Mouse (Mus musculus): ENCODE results near the gene Dbi. TPM values are rescaled to one million over a fixed set of nuclear protein-coding genes. Genes with fewer than 3 reads are reported as not detected.

Dbi gene
- polyA plus RNA-seq, 1 experiment from 2014 or later, result 1,470 TPM

- Histone ChIP-seq H3K9ac (ENCODE audit: low read length) (peak overlapping the region; percentile 29; the same call in 1 of the 2 replicates), H3K27ac (ENCODE audit: low read depth, low read length) (peak overlapping the region; percentile 92), H3K9me3 (replicated peaks; ENCODE audit: control insufficient read depth, low read length) (no peaks in the 10 kb centered on the region), H3K4me1 (ENCODE audit: control insufficient read depth, insufficient read depth, low read length) (peaks cover 13% of the 10 kb centered on the region; the same call in 1 of the 2 replicates), H3K4me2 (ENCODE audit: low read length) (peak overlapping the region; percentile 0; the same call in 1 of the 2 replicates), H3K4me3 (ENCODE audit: low read depth, low read length) (no peak overlapping the region), H3K27me3 (replicated peaks; ENCODE audit: control insufficient read depth, insufficient read depth, low read length) (no peaks in the 10 kb centered on the region), H3K36me3 (ENCODE audit: control insufficient read depth, insufficient read depth, low read length) (peaks cover 44% of the 10 kb centered on the region)
- peak; percentile 94 for DNase-seq (ENCODE audit: low spot score)
- ATAC-seq, result peak; percentile 88
- 17% methylated on average over 9 of the region's 9 CpGs for WGBS
These were observed 5.2 kb downstream of the Dbi start for GRCm38 (mm10) chr1:120115671-120116081.

- Histone ChIP-seq H3K36me3 (ENCODE audit: control insufficient read depth, insufficient read depth, low read length) (peaks cover 44% of the 10 kb centered on the region), H3K9ac (ENCODE audit: low read length) (no peak overlapping the region), H3K27me3 (replicated peaks; ENCODE audit: control insufficient read depth, insufficient read depth, low read length) (no peaks in the 10 kb centered on the region), H3K4me3 (ENCODE audit: low read depth, low read length) (no peak overlapping the region), H3K9me3 (replicated peaks; ENCODE audit: control insufficient read depth, low read length) (no peaks in the 10 kb centered on the region), H3K4me1 (ENCODE audit: control insufficient read depth, insufficient read depth, low read length) (no peaks in the 10 kb centered on the region; the same call in 1 of the 2 replicates), H3K4me2 (ENCODE audit: low read length) (no peak overlapping the region), H3K27ac (ENCODE audit: low read depth, low read length) (no peak overlapping the region)
- no peak for ATAC-seq
- no peak for DNase-seq (ENCODE audit: low spot score)
- 91% methylated on average over 12 of the region's 12 CpGs for WGBS
These were observed 8.4 kb downstream of the Dbi start for GRCm38 (mm10) chr1:120112251-120113187.

DNA sequence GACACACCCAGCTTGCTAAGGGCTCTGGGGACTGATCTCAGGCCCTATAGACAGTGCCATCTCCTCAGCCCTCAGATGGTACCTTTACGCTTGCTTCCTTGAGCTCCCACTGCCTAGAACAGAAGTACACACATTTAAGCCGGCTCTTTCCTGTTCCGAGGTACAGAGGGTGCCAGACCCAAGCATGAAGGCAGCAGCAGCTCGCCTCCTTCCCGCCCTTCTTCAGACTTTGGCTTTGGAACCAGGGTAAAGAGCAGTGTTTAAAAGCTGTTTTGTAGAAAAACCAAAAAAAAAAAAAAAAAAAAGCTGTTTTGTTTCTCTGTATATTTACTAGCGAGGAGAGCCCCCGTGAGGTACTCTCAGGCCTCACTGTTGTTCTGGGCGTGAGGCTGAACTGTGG lies 9.1 kb downstream of the Dbi start:
- Histone ChIP-seq H3K9me3 (replicated peaks; ENCODE audit: control insufficient read depth, low read length) (no peaks in the 10 kb centered on the region), H3K27me3 (replicated peaks; ENCODE audit: control insufficient read depth, insufficient read depth, low read length) (no peaks in the 10 kb centered on the region), H3K4me2 (ENCODE audit: low read length) (no peak overlapping the region), H3K9ac (ENCODE audit: low read length) (no peak overlapping the region), H3K4me3 (ENCODE audit: low read depth, low read length) (no peak overlapping the region), H3K27ac (ENCODE audit: low read depth, low read length) (no peak overlapping the region), H3K36me3 (ENCODE audit: control insufficient read depth, insufficient read depth, low read length) (peaks cover 44% of the 10 kb centered on the region), H3K4me1 (ENCODE audit: control insufficient read depth, insufficient read depth, low read length) (no peaks in the 10 kb centered on the region)
- WGBS, result 85% methylated on average over 8 of the region's 8 CpGs
- ATAC-seq (no peak), DNase-seq (ENCODE audit: low spot score) (no peak)

GRCm38 (mm10) chr1:120109741-120110432 lies 11.0 kb downstream of the Dbi start:
- ATAC-seq, result no peak
- WGBS, result 90% methylated on average over 19 of the region's 19 CpGs

DNA sequence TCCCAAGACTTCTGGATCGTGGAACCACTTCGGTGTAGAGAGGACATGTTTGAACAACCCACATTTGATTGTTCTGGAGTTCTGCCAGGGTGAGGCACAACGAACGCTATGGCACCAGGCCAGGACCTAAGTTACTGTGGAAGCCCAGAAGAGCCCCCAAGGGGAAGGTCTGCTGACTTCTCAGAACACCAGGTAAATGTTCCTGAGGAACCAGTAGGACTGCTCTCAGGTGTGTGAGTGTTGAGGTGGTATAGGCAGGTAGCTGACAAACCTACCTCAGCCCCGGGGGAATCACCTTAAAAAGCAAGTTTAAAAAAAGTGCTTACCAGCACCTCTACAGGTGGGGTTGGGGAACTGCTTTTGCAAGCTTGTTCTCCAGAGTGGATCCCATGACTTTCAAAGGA lies 15.3 kb downstream of the Dbi start:
- Histone ChIP-seq H3K27ac (ENCODE audit: low read depth, low read length) (no peak overlapping the region), H3K27me3 (replicated peaks; ENCODE audit: control insufficient read depth, insufficient read depth, low read length) (no peaks in the 10 kb centered on the region), H3K9ac (ENCODE audit: low read length) (no peak overlapping the region), H3K9me3 (replicated peaks; ENCODE audit: control insufficient read depth, low read length) (no peaks in the 10 kb centered on the region), H3K4me2 (ENCODE audit: low read length) (no peak overlapping the region), H3K4me1 (ENCODE audit: control insufficient read depth, insufficient read depth, low read length) (no peaks in the 10 kb centered on the region), H3K36me3 (ENCODE audit: control insufficient read depth, insufficient read depth, low read length) (no peaks in the 10 kb centered on the region), H3K4me3 (ENCODE audit: low read depth, low read length) (no peak overlapping the region)
- WGBS, result 75% methylated on average over 5 of the region's 5 CpGs
- ATAC-seq, result no peak
- no peak for DNase-seq (ENCODE audit: low spot score)

More at GRCm38 (mm10) chr1:120109741-120110432, 11.0 kb downstream of the Dbi start:
- Histone ChIP-seq H3K4me2 (ENCODE audit: low read length) (no peak overlapping the region), H3K27ac (ENCODE audit: low read depth, low read length) (no peak overlapping the region), H3K9ac (ENCODE audit: low read length) (no peak overlapping the region), H3K9me3 (replicated peaks; ENCODE audit: control insufficient read depth, low read length) (no peaks in the 10 kb centered on the region), H3K4me3 (ENCODE audit: low read depth, low read length) (no peak overlapping the region), H3K36me3 (ENCODE audit: control insufficient read depth, insufficient read depth, low read length) (peaks cover 38% of the 10 kb centered on the region), H3K4me1 (ENCODE audit: control insufficient read depth, insufficient read depth, low read length) (no peaks in the 10 kb centered on the region), H3K27me3 (replicated peaks; ENCODE audit: control insufficient read depth, insufficient read depth, low read length) (no peaks in the 10 kb centered on the region)
- DNase-seq (ENCODE audit: low spot score), result no peak

- no peaks in the 10 kb centered on the region for H3K27me3 ChIP-seq (replicated peaks; ENCODE audit: control insufficient read depth, insufficient read depth, low read length)
- H3K4me2 ChIP-seq (ENCODE audit: low read length), result no peak overlapping the region
- WGBS, result 82% methylated on average over 3 of the region's 3 CpGs
- no peak overlapping the region for H3K9ac ChIP-seq (ENCODE audit: low read length)
- no peak overlapping the region for H3K4me3 ChIP-seq (ENCODE audit: low read depth, low read length)
- H3K9me3 ChIP-seq (replicated peaks; ENCODE audit: control insufficient read depth, low read length), result no peaks in the 10 kb centered on the region
- no peak overlapping the region for H3K27ac ChIP-seq (ENCODE audit: low read depth, low read length)
- no peaks in the 10 kb centered on the region for H3K4me1 ChIP-seq (ENCODE audit: control insufficient read depth, insufficient read depth, low read length)
- ATAC-seq (no peak), DNase-seq (ENCODE audit: low spot score) (no peak)
- H3K36me3 ChIP-seq (ENCODE audit: control insufficient read depth, insufficient read depth, low read length), result no peaks in the 10 kb centered on the region
These were observed 19.7 kb downstream of the Dbi start for GRCm38 (mm10) chr1:120101227-120101609.

GRCm38 (mm10) chr1:120100456-120101226 lies 20.2 kb downstream of the Dbi start:
- 88% methylated on average over 8 of the region's 8 CpGs for WGBS
- H3K27ac ChIP-seq (ENCODE audit: low read depth, low read length), result no peak overlapping the region
- H3K4me2 ChIP-seq (ENCODE audit: low read length), result no peak overlapping the region
- H3K9me3 ChIP-seq (replicated peaks; ENCODE audit: control insufficient read depth, low read length), result no peaks in the 10 kb centered on the region
- no peak overlapping the region for H3K9ac ChIP-seq (ENCODE audit: low read length)
- ATAC-seq (no peak), DNase-seq (ENCODE audit: low spot score) (no peak)
- no peak overlapping the region for H3K4me3 ChIP-seq (ENCODE audit: low read depth, low read length)
- no peaks in the 10 kb centered on the region for H3K36me3 ChIP-seq (ENCODE audit: control insufficient read depth, insufficient read depth, low read length)
- no peaks in the 10 kb centered on the region for H3K4me1 ChIP-seq (ENCODE audit: control insufficient read depth, insufficient read depth, low read length)
- no peaks in the 10 kb centered on the region for H3K27me3 ChIP-seq (replicated peaks; ENCODE audit: control insufficient read depth, insufficient read depth, low read length)

DNA sequence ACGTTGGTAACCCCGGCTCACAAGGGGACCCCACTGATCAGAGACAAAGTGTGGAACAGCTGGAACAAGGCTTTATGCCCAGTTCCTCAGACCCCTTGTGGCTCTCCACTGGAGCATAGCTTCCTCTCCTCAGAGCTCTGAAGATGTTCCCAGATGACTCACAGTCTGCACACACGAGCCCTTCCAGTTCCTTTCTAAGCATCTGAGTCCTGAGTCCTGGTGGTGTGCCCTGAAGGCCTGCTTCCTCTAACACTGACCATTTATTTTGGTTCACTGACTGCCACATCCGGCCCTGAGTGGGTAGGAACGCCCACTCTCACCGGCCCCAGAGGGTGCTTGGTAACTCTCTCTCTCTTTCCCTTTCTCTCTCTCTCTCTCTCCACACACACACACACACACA lies 21.4 kb downstream of the Dbi start:
- Histone ChIP-seq H3K36me3 (ENCODE audit: control insufficient read depth, insufficient read depth, low read length) (no peaks in the 10 kb centered on the region), H3K27ac (ENCODE audit: low read depth, low read length) (no peak overlapping the region), H3K9me3 (replicated peaks; ENCODE audit: control insufficient read depth, low read length) (no peaks in the 10 kb centered on the region), H3K4me1 (ENCODE audit: control insufficient read depth, insufficient read depth, low read length) (no peaks in the 10 kb centered on the region), H3K9ac (ENCODE audit: low read length) (no peak overlapping the region), H3K4me3 (ENCODE audit: low read depth, low read length) (no peak overlapping the region), H3K27me3 (replicated peaks; ENCODE audit: control insufficient read depth, insufficient read depth, low read length) (no peaks in the 10 kb centered on the region), H3K4me2 (ENCODE audit: low read length) (no peak overlapping the region)
- no peak for ATAC-seq
- no peak for DNase-seq (ENCODE audit: low spot score)
- WGBS, result 81% methylated on average over 6 of the region's 6 CpGs

Measured in forebrain, embryonic 14.5 days (tissue).